8 mouse cellular contexts compared by ENCODE assay signal in genomic region chr1:21161742-21162141, GRCm38 (mm10). TPM values are rescaled to one million over a fixed set of nuclear protein-coding genes. Genes with fewer than 3 reads are reported as not detected.
DNase-seq lines count a peak whose midpoint lies in the region; ATAC-seq and TF ChIP-seq lines count a peak whose summit lies in the region.

No protein-coding gene starts in this region.

- H3K4me1 ChIP-seq in liver, embryonic 12.5 days = no peaks in the 10 kb centered on the region
- peaks cover under 1% of the 10 kb centered on the region; the same call in 1 of the 2 replicates for H3K4me1 ChIP-seq in midbrain, postnatal 0 days (ENCODE audit: insufficient read depth, low read length)
- no peaks in the 10 kb centered on the region for H3K4me1 ChIP-seq in stomach, postnatal 0 days (replicated peaks; ENCODE audit: control insufficient read depth, insufficient read depth)

- H3K9ac ChIP-seq in liver, embryonic 12.5 days = no peak overlapping the region
- no peak overlapping the region for H3K9ac ChIP-seq in midbrain, postnatal 0 days (replicated peaks; ENCODE audit: low read length, poor library complexity, severe bottlenecking)
- H3K9ac ChIP-seq in stomach, postnatal 0 days (ENCODE audit: low read length) = no peak overlapping the region

- H3K36me3 ChIP-seq in liver, embryonic 12.5 days = no peaks in the 10 kb centered on the region
- H3K36me3 ChIP-seq in midbrain, postnatal 0 days (ENCODE audit: insufficient read depth, low read length) = no peaks in the 10 kb centered on the region
- H3K36me3 ChIP-seq in stomach, postnatal 0 days (ENCODE audit: control insufficient read depth, insufficient read depth, low read length) = no peaks in the 10 kb centered on the region

- no peaks in the 10 kb centered on the region for H3K9me3 ChIP-seq in liver, embryonic 12.5 days (replicated peaks)
- no peaks in the 10 kb centered on the region for H3K9me3 ChIP-seq in midbrain, postnatal 0 days (ENCODE audit: low read length)
- H3K9me3 ChIP-seq in stomach, postnatal 0 days (ENCODE audit: control insufficient read depth, low read length) = no peaks in the 10 kb centered on the region

- peak; percentile 69 for DNase-seq in liver
- DNase-seq in cerebellum, postnatal 10 days = peak; percentile 89 to 94
- peak; percentile 80 to 86 for DNase-seq in frontal cortex, postnatal 36 days (ENCODE audit: low spot score in 2 of 2)
- DNase-seq in left cerebral cortex, postnatal 10 days (ENCODE audit: extremely low spot score in 1 of 2, low spot score in 2 of 2) = peak; percentile 81 to 84
- DNase-seq in midbrain, postnatal 0 days (ENCODE audit: low spot score) = peak; percentile 88
- DNase-seq in stomach, postnatal 0 days (ENCODE audit: low spot score) = peak; percentile 83

- 15% methylated on average over 5 of the region's 5 CpGs for WGBS in liver, embryonic 12.5 days (ENCODE audit: insufficient replicate concordance)
- WGBS in midbrain, postnatal 0 days = 16% methylated on average over 5 of the region's 5 CpGs
- WGBS in stomach, postnatal 0 days = 17% methylated on average over 5 of the region's 5 CpGs

- TF ChIP-seq CTCF in midbrain, postnatal 0 days (IDR thresholded peaks at IDR 0.05) = peak; percentile 94
- peak; percentile 97 for TF ChIP-seq CTCF in stomach, postnatal 0 days (IDR thresholded peaks at IDR 0.05; ENCODE audit: low read depth)

- intact Hi-C loops in left cerebral cortex, postnatal 10 days (cut with DNase I) = loop anchor here (2.0 to 10.0 kb wide), 3 partner anchors 223 to 547 kb away; partner anchors contain the start of gene Pkhd1

- TF ChIP-seq EP300 in stomach, postnatal 0 days (optimal IDR thresholded peaks at IDR 0.05) = no peak

- no peak for ATAC-seq in liver, embryonic 12.5 days
- peak; percentile 60 for ATAC-seq in inflammation-experienced regulatory T-cells, adult 6 months
- ATAC-seq in midbrain, postnatal 0 days (ENCODE audit: low FRiP score) = 0 out of 2 replicates have a peak, but pooled peaks have one; percentile 12
- peak; percentile 49 for ATAC-seq in stomach, postnatal 0 days (ENCODE audit: low FRiP score, low TSS enrichment)

- H3K27me3 ChIP-seq in liver, embryonic 12.5 days (replicated peaks) = peaks cover 19% of the 10 kb centered on the region; the same call in 1 of the 2 replicates
- H3K27me3 ChIP-seq in midbrain, postnatal 0 days (ENCODE audit: insufficient read depth, low read length) = no peaks in the 10 kb centered on the region
- no peaks in the 10 kb centered on the region for H3K27me3 ChIP-seq in stomach, postnatal 0 days (ENCODE audit: control insufficient read depth, insufficient read depth, low read length)

- H3K4me3 ChIP-seq in liver, embryonic 12.5 days = no peak overlapping the region
- no peak overlapping the region for H3K4me3 ChIP-seq in midbrain, postnatal 0 days (ENCODE audit: low read depth, low read length)
- no peak overlapping the region for H3K4me3 ChIP-seq in stomach, postnatal 0 days (ENCODE audit: low read depth, low read length)

- no peak overlapping the region for H3K27ac ChIP-seq in liver, embryonic 12.5 days
- no peak overlapping the region for H3K27ac ChIP-seq in midbrain, postnatal 0 days (ENCODE audit: low read depth, low read length)
- H3K27ac ChIP-seq in stomach, postnatal 0 days (replicated peaks) = no peak overlapping the region

- H3K4me2 ChIP-seq in liver, embryonic 12.5 days = no peak overlapping the region
- no peak overlapping the region for H3K4me2 ChIP-seq in midbrain, postnatal 0 days (ENCODE audit: low read depth, low read length, poor library complexity, severe bottlenecking)
- no peak overlapping the region for H3K4me2 ChIP-seq in stomach, postnatal 0 days (replicated peaks; ENCODE audit: low read depth)

RNA-seq across cellular contexts. Expression of gene Tmem14a, which starts 56.6 kb away (rescaled TPM):
- 4.2 and 4.9 TPM in 2 replicates for polyA plus RNA-seq in liver, embryonic 12.5 days (2016; fragmentation: Nextera tagmentation; extraction: Ambion mirVana)
- 1 to 10 TPM; 3.5 to 4.6 (median 4.0) TPM for polyA plus RNA-seq in inflammation-experienced regulatory T-cells, adult 6 months (2017; shearing (Covaris generic))
- 10 to 100 TPM; 22.9 to 23.1 TPM for total RNA-seq in left cerebral cortex, postnatal 10 days (2021)
- 10.0 and 15.7 TPM in 2 replicates for total RNA-seq in midbrain, postnatal 0 days (2014; rRNA removed)
- 24.4 and 24.7 TPM in 2 replicates for polyA plus RNA-seq in midbrain, postnatal 0 days (2015; fragmentation: Nextera tagmentation; extraction: Ambion mirVana)
- 9.9 and 10.9 TPM in 2 replicates for polyA plus RNA-seq in stomach, postnatal 0 days (2015; fragmentation: Nextera tagmentation; extraction: Ambion mirVana)
